Mouse (Mus musculus) layer of hippocampus, adult 9-10 months (tissue): ENCODE measurements around the gene Atp6v0d1.
"Not testable (repeated sequence)": the region's sequence is repeated elsewhere in the genome, so short reads cannot be mapped to it uniquely, and the experiment has no call there.

Experiments
- DNase-seq: peaks from one replicate; pipeline ENCODE4 v3.0.0; 2022; ENCODE audit warnings: low spot score

Atp6v0d1 gene

GRCm38 (mm10) chr8:105565952-105566702, at the start of gene Atp6v0d1:
TSS of gene Atp6v0d1 (minus strand) at chr8:105566047.
- DNase-seq, result peak; percentile 97

DNA sequence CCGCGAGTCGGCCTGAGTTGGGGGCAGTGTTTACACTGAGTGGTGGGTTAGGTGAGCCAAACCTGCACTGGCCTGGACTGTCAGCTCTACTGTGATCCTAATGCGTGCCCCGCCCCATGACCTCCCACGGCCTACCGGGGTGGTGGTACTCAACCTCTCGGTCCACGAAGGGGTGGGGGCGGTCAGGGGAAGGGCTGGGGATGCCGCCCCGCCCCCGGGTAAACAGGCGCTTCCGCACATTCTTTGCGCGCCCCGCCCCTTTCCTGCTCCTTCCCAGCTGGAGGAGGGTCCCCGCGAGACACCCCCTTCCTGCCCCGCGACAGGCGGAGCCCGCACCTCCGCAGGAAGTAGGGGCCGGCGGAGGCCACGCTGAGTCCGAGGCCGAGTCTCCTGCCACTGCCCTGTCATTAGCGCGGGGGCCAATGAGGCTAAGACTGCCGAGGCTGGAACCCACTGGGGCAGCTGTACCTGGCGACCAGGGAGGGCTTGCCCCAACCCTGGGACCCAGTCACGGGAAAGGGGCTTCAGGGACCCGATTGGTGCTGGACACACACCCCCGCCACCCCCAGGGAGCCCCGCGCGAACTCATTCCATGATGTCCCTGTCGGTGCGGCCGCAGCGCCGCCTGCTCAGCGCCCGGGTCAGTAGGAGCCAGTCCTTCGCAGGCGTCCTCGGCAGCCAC, 48.1 kb upstream of the Atp6v0d1 start:
- no peak for DNase-seq

DNA sequence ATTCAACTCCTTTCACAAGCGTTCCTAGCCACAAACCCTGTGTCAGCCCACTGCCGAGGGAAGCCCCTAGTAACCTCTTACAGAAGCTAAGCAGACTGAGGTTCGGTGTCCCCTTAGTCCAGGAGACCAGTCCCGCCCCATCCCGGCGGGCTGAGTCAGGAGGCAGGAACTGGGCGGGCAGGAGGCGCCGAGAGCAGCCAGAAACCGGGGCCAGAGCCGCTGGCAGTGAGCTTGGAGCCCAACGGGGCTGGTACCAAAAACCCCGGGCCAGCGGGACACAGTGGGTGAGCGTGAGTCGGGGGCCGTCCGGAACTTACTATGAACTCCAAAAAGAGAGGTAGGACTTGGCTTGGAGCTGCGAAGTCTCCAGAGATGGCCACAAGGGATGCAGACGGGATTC, 47.2 kb upstream of the Atp6v0d1 start:
- no peak for DNase-seq

- DNase-seq, result no peak
Observed at GRCm38 (mm10) chr8:105611836-105612235, 46.0 kb upstream of the Atp6v0d1 start.

GRCm38 (mm10) chr8:105609771-105610170, 43.9 kb upstream of the Atp6v0d1 start:
- DNase-seq, result no peak

DNA sequence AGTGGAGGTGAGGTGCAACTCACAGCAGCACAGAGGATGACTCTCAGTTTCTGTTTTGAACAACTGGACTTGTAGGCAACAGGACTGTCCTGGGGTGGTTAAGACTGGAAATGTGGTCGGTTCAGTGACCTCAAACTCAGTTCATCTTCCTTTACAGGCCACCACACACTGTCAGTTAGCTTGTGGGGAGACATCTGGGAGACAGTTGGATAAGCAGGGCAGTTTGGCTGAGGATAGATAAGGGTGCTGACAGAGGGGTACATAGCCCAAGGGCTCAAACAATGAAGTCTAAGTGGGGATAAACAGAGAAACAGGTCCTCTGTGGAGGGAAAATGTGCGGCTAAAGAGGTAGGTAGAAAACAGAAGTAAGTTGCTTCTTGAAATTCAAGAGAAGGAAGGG, 43.5 kb upstream of the Atp6v0d1 start:
- DNase-seq, result no peak

GRCm38 (mm10) chr8:105607684-105608083, 41.8 kb upstream of the Atp6v0d1 start:
- DNase-seq, result no peak

DNA sequence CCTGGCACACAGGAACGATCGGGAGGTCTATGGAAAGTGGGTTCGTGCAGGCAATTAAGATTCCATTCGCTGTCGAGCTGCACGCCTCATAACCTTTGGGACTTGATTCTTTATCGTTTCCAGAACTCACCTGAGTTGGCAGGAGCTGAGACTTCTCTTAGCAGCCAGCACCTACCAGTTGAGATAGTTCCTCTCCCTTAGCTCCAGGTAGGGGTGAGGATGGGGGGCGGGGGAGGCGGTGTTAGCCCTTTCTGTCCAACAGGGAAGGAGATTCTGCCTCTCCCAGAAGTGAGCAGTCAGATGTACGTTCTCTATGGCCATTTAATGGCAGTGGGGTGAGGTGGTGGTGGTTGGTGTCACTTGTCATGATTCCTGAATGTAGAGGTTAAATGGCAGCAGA, 41.2 kb upstream of the Atp6v0d1 start:
- DNase-seq, result no peak

- no peak for DNase-seq
Observed at GRCm38 (mm10) chr8:105606189-105607023, 40.6 kb upstream of the Atp6v0d1 start.

DNA sequence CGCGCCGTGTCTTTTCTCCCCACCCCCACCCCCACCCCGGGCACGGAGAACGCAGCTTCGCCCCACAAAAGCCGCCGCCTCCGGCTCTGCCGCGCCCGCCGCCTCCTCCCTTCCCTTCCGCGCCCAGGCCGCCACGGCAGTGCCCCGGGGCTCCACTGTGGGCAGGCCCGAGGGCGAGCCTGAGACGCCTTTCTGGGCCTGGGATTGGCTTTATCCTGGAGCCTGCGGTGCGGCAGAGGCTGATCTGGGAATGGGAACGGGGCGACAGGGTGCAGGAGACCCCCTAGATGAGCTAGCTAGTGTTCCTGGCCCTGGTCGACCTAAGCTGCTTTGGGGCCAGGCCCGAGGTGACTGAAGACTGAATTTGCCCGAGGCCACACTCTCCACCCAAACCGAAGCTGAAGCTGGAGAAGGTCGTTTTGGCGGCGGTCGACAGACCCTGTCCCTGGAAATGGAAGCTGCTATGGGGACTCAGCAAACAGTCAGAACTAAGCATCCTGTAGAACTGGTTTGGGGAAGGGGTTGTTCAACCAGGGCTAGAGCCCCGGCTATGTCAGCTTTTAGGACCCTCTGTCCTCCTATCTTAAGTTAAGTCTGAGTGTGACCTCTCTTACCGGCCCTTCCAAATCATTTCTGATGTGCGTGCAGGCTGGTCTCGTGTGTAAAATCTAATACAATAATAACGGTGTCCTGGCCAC, 39.8 kb upstream of the Atp6v0d1 start:
- DNase-seq, result no peak

DNA sequence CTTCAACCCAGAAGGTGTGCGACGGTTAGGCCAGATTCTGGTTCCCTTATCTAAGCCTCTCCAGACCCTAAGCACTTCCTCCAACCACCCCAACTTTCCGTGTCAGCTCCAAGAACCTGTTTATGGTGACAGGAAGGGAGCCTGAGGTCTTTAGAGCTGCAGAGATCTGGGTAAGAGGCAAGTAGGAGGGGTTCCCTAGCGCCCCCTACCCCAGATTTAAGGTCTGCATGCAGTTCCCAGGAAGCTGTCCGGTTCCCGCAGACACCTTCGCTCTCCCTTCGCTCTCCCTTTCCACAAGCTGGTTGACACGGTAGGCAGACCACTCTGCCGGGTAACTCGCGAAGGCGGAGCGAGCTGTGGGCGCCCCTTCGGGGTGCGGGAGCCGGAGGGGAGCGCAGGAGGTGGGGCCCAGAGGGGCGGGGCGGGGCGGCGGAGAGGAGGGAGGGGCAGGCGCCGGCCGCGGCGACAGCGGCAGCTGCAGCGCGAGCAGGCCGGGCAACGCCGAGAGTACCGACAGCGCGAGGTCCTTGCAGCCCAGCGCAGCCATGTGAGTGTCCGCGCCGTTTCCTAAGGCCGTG, 39.0 kb upstream of the Atp6v0d1 start, which contains the start of gene Ripor1:
Gene Ripor1 (plus strand): TSS at position 452 of the 578 bp plus-strand sequence.
- DNase-seq, result no peak

- not testable (repeated sequence) for DNase-seq
Observed at GRCm38 (mm10) chr8:105602540-105602939, 36.7 kb upstream of the Atp6v0d1 start.

DNA sequence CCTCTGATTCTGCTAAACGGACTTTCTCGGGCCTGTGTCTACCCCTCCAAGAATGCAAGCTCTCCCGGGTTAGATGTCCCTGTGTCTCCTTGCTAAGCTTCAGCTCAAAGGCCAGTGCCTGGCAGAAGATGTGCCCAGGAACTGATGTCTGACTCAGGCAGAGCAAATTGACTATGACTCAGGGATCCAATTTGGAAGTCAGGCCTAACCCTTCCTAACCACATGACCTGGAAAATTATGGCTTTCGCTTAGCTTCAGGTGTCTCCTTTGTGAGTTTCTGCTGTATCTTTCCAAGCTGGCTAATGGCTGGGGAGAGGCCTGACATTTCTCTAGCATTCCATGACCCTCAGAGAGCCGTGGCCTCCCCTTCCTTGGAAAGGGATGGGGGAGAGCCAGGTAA, 35.5 kb upstream of the Atp6v0d1 start:
- no peak for DNase-seq

GRCm38 (mm10) chr8:105598777-105599176, 32.9 kb upstream of the Atp6v0d1 start:
- no peak for DNase-seq

DNA sequence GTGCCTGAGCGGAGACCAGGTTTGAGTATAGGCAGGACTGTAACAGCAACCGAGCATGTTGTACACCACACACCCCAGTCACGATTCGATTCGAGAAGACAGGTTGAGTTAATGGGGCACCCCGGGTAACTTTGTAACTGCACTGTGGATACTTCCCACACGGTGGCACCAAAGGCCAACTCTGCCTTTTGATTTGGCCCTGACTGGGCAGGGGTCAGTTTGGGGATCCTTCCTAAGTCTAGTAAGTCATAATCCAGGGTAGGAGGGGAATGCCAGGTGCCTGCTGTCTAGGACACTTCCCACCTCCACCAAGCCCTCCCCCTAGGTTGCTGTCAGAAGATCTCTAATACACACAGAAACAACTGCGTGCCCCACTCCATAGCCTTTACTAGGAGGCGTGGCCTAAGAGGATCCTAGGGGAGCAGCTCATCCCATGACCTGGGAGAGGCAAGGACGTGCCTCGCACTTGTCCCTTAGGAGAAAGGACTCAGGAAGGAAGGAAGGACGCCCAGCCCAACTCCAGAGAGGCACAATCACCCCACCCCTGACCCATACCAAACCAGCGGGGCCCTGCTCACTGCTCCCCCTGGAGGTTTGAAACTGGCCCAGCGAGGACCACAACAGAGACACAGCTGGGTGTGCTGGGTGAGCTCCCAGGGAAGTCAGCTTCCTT, 30.7 kb upstream of the Atp6v0d1 start:
- DNase-seq, result no peak

DNA sequence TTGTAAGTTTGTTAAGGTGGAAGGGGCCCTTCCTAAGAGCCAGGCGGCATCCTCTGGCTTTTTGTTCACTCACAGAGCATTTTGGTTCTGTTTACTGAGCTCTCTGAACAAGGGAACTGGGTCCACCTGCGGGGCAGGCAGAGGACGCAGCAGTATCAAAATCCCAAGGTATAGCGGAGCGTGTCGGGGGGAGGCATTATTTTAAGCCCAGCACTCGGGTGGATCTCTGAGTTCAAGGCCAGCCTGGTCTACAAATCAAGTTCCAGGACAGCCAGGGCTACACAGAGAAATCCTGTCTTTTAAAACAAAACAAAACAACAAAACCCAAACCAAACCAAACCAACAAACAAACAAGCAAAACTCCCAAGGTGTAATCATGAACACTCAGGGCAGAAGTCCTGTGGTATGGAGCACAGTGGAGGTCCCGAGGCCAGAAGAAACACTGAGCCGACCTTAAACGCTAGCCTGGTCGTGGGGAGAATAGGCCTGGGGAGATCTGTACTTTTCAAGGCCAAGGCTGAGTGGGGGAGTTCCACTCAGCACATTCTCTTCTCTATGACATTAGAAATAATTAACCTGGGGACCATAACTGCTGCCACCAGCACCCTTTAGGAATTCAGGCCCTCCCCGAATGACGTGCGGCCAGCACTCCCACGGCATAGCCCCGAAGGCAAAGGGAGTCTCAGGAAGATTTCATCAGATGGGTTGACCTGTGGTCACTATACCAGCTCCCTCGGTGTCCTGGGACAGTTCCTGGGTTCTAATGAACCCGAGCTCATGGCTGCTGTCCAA, 28.8 kb upstream of the Atp6v0d1 start:
- no peak for DNase-seq

DNA sequence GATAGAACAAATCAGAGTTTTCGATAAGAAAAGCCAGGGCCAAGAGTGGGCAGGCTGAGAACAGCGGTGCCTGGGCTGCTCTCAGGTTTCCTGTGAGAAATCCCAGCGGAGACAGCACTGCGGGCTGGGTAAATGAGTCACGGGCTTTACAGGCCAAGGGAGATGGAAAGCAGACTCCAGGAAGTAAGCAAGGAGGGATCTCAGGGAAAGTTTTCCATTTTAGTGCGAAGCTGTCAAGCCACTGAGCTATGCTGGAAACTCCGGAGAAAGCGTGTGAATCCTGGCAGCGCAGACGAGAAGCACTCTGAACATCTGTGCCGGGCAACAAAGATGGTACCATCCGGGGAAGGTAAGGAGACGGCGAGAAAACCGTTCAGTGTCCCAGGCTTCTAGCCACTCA, 28.0 kb upstream of the Atp6v0d1 start:
- no peak for DNase-seq

- no peak for DNase-seq
Observed at GRCm38 (mm10) chr8:105592431-105592830, 26.6 kb upstream of the Atp6v0d1 start.

GRCm38 (mm10) chr8:105579719-105580118, 13.9 kb upstream of the Atp6v0d1 start:
- DNase-seq, result no peak

DNA sequence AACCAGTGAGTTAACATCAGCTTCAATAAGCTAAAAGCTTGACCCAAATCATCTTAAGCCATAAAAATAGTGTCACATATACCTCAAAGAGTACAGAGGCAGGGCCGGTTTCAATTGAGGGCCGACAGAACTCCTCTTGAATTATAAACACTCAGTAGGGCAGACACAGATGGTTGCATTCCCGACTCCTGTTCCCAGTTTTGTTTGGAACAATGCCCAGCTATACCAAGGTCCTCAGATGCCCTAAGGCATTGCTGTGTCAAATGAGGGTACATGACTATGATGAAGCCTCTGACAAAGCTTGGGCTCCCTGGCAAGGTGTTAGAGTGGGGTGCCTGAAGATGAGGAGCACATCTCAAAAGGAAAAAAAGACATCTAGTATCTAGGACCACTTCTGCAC, 9.7 kb upstream of the Atp6v0d1 start:
- DNase-seq, result no peak
